Mouse (Mus musculus) bone marrow, adult 2 months (tissue): Measurements from ENCODE around the gene Dexi.

Experiments
- CTCF ChIP-seq: fragments of 200-500 bp; IDR thresholded peaks from 2 replicates; pipeline ENCODE4 v1.5.1; 2011; ENCODE audit warnings: low read length, control low read depth; ENCODE audit not compliant: control insufficient read depth, insufficient read depth
- POLR2A ChIP-seq: fragments of 200-500 bp; IDR thresholded peaks from 2 replicates; pipeline ENCODE4 v1.6.1; 2011; ENCODE audit warnings: low read depth, mild to moderate bottlenecking, control low read depth, low read length, borderline replicate concordance; ENCODE audit not compliant: control insufficient read depth

GRCm38 (mm10) chr16:10488769-10489481 is 53.9 kb downstream of the Dexi start:
- no peak for TF ChIP-seq CTCF
- TF ChIP-seq POLR2A, result no peak
